Mouse (Mus musculus) gastrocnemius, postnatal 10 days (tissue): Measurements from ENCODE around the gene Ryr2. TPM values are rescaled to one million over a fixed set of nuclear protein-coding genes. Genes with fewer than 3 reads are reported as not detected.

Experiments used
- DNase-seq: peaks from one replicate; pipeline ENCODE4 v3.0.0; 2021; ENCODE audit warnings: mixed read lengths
- total RNA-seq, 2 experiments: library from RNA; stranded (reverse); gene quantifications; 2 replicates each; pipeline ENCODE4 v1.2.3; 2021

The Ryr2 gene
- total RNA-seq, 2 experiments from 2014 or later, result 0.33 to 0.75 TPM

DNA sequence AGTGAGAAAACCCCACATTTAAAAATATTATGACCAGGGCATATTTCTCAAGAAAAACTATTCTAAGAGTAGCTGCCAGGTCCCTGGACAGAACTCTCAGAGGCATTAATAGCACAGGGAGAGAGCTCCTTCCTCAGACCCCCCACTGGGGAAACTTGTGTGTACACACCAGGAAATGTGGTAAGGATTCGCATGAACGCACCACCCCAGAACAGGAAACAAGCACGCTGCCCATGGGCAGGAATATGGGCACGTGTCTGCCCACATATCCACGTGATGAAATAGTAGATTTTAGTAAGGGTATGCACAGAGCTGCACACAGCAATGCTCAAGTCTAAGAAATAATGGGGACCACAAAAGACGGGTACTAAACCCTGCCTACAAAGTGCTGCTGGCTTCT is 72.8 kb downstream of the Ryr2 start:
- DNase-seq, result no peak

- DNase-seq, result no peak
These were observed 73.5 kb downstream of the Ryr2 start for GRCm38 (mm10) chr13:12033272-12033671.

DNA sequence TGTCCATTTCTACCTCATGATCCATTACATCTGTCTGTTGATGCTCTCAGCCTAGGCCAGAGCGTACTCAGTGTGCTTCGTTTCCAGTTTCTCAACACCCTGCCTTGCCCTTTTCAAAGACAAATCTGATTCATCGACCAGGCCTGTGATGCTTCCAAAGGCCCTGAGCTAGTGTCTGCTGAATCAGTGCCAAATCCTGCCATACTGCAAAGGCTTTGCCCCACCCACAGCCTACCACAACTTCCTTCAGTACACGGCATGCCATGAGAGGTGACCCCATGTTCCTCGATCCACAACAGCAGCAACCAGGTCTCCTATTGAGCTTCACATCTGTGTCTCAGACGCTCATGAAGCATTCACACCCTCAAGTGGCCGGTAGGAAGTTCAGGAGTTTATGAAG is 76.9 kb downstream of the Ryr2 start:
- DNase-seq, result no peak

DNA sequence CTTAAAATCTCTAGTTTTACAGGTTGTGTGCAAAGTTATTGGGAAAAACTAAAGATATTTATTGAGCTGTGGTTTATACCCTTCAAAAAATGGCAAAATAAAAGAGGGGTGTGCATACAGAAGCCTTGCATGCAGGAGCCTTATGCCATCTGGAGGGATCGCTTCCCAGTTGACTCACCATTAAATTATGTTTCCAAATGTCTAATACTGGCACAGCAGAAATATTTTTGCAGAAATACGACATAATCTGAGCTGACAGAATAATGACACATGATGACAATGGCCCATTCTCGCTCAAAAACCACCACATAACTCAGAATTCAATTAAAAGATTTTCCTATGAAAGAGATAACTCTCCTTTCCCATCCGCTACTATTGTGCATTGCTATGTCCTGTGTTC is 77.4 kb downstream of the Ryr2 start:
- DNase-seq, result no peak

GRCm38 (mm10) chr13:12018046-12018445 is 88.7 kb downstream of the Ryr2 start:
- DNase-seq, result no peak

DNA sequence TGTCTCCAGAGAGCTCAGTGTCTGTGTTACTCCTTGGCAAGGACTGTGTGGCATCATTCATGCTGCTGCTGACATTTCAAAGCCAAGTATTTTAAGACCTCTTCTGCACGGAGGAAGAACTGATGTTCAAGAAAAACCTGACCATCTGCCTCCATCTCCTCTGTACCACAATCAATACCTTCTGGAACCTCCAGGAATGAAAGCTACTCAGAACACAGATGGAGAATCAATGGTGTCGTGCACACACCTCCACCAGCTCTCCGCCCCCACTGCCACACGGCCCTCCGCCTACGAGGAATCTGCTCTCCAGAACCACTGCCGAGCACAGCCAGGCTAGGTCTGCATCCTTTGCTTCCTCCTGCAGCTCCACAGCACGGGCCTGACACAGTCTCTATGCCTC is 92.8 kb downstream of the Ryr2 start:
- no peak for DNase-seq

- no peak for DNase-seq
These were observed 97.6 kb downstream of the Ryr2 start for GRCm38 (mm10) chr13:12008995-12009689.

DNA sequence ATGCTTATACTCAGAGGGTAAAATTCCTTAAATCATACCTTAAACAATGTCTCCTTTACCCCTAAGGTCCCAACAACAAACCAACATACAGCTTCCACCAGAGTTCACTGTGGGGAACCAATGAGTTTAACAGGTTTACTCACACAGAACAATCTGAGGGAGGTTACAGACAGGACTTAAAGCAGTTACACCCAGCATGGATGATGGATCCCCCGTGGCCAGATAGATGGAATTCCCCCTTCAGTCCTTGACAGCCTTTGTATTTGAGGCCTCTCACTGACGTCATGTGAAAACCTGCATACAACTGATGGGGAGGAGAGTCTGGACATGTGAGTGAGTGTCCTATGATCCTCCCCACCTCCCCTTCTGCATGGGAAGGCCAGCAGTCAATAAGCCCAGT is 99.2 kb downstream of the Ryr2 start:
- DNase-seq, result no peak

DNA sequence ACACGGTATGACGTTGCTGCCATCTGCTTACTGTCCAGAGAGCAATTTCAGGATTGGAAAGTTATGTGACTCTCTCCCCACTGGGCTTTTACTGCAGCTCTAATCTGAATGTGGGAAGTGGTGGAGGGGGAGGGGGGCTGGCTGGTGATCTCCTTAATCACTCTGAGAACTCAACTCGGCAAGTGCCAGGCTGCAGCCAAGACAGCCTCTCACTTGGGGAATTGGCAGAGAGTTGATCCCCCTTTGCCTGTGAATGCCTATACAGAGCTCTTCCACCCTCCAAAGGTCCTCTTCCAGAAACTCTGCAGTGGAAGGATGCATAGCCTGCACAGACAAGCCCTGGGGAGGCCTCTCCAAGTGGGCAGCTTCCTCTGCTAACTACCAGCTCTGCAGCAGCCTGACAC is 104.9 kb downstream of the Ryr2 start:
- no peak for DNase-seq

DNA sequence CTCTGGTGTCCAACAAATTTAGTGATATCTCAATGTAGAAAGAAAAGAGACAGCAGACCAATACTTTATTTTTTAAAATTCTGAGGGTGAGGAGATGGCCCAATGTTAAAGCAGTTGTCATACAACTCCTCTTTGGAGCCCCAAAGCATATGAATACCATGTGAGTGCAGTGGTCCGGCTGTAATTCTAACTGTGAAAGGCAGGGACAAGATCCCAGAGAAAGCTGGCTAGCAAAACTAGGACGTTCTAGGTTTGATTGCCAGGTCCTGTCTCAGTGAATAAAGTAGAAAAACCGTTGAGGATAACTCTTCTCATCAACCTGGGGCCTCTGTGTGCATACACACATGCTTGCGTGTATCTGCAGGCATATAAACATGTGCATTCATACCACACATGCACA is 106.9 kb downstream of the Ryr2 start:
- DNase-seq, result no peak

DNA sequence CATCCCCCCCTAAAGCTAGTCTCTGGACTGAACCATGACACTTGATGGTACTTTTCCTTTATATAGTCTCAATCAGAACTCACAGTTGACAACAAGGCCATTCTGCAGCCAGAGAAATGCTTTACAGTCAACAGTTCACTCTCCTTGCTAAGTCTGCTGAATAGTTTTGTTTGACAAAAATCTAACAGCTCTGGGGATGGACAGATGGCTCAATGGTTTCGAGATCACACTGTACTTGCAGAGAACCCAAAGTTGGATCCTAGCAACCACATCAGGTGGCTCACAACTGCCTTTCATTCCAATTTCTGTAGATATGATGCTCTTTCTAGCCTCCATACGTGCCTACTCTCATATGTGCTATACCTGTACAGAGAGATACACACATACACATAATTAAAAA is 109.4 kb downstream of the Ryr2 start:
- no peak for DNase-seq

GRCm38 (mm10) chr13:11987556-11987955 is 119.2 kb downstream of the Ryr2 start:
- no peak for DNase-seq

DNA sequence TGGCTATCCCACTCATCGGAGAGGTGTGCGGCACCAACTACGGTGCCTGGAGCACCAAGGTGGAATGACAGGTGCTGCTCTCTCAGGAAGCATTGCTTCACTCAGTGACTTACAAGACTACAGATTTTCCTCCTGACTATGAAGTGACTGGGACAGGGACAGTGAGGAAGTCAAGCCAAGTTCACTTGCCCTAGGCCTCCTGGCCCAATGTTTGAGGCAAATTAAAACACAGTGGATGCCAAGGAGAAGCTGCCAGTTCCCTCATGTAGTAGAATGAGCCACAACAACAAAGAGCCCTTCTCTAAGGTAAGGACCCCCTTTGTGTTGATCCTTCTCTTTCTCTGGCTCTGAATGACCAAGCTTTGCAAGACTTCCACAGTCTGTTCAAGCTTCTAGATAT is 121.7 kb downstream of the Ryr2 start:
- no peak for DNase-seq

- no peak for DNase-seq
These were observed 127.7 kb downstream of the Ryr2 start for GRCm38 (mm10) chr13:11978997-11979396.

DNA sequence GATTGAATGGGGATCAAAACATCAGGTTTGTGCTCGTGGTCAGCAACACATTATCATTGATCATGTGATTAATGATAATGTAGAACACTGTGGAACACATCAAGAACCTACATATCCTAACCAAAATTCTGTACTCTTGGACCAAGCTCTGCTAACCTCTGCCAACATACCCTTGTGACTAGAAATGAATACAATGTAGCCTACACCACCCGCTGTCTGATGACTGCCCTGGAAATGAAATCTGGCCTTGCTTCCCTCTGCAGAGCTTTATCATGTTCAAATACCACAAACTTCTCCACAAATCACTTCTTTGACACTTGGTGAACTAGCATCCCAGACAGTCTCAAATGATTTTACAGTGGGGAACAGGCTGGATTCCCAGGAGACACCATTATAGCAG is 128.4 kb downstream of the Ryr2 start:
- no peak for DNase-seq

DNA sequence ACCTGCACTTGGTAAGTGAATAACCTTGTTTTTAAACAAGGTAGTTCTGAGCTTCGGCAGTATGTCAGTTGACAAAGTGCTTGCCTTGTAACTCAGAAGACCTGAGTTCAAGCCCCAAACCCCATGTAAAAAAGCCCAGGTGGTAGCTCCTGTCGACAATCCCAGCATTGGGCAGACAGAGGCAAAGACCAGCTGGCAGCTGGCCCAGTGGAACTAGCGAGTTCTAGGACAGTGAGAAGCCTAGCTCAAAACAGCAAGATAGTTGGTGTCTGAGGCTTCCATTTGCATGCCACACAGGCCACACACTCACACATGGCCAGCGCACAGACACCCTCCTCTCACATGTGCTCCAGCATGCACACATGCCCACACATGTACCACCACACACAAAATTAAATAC is 129.1 kb downstream of the Ryr2 start:
- DNase-seq, result no peak

- DNase-seq, result no peak
These were observed 142.4 kb downstream of the Ryr2 start for GRCm38 (mm10) chr13:11964391-11964790.

GRCm38 (mm10) chr13:11959488-11960174 is 147.1 kb downstream of the Ryr2 start:
- DNase-seq, result no peak

GRCm38 (mm10) chr13:11958854-11959253 is 147.9 kb downstream of the Ryr2 start:
- no peak for DNase-seq

GRCm38 (mm10) chr13:11958271-11958670 is 148.5 kb downstream of the Ryr2 start:
- no peak for DNase-seq

DNA sequence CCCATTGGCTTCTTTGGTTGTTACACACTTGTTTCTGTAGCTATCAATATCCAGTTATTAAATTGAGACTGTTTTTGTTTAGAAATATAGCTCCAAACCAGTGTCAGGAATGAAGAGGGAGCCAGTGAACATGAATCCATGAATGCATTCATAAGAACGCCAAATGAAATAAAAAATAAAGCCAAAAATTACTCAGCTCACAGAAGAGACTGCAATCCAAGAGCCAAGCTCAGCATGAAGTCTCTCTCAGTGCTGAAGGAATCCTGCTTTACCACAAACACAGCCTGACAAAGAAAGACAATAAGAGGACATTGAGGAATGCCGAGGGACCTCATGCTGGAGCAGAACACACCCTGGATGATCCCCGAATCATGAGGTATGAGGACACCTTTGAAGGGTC is 154.8 kb downstream of the Ryr2 start:
- DNase-seq, result no peak

DNA sequence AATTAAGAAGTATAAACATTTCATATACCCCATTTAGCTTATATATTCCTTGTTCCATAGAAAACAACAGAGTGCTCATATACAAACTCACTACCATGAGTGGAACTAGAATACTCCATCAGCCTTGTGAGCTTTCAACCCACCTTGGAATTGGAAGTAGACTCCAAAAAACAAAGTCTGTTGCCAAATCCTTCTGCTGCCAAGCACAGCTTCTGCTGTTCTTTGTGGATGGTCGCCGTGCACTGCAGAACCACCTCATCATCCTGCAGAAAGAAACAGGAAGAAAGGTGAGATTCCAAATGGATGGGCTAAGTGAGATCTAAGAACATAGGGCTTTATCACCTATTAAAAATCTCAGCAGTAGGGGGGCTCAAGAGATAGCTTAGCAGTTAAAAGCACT is 161.0 kb downstream of the Ryr2 start:
- no peak for DNase-seq

DNA sequence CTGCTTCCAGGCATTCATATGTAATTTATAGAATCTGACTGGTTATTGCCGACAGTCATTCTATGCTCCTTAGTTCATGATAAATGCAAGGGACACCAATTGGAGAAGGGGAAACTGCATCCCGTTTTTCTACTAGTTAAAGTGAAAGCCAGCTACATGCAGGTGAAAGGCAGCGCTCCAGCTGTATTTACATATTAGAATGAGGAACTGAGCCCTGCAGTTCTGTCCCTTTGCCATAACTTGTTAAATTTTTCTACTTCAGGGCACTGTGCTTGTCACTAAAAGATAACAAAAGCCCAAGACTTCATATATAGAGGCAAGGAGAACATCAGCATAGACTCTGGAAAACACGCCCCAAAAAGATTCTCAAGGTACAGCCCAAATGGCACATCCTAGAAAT is 165.0 kb downstream of the Ryr2 start:
- no peak for DNase-seq
